Mouse (Mus musculus) retina, postnatal 1 day (tissue): ENCODE results near the gene Fgfr2.

Experiments used
- DNase-seq: peaks from one replicate; pipeline ENCODE4 v3.0.0-alpha.2; 2012

The Fgfr2 gene

DNA sequence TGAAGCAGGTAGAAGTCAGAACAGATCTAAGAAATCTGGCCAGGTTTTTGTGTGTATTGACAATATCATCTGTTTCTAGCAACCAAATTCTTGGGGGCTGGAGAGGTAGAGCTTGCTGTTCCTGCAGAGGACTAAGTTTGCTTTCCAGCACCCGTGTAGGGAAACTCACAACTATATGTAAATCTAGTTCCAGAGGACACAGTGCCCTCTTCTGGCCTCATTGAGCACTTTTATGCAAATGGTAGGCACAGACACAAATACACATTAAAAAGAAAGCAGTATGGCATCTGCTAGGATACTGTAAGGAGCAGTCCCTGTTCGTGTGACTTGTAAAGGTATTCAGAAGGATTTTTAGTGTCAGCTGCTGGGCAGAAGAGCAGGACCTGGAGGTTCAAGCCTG is 240.8 kb downstream of the Fgfr2 start:
- no peak for DNase-seq

DNA sequence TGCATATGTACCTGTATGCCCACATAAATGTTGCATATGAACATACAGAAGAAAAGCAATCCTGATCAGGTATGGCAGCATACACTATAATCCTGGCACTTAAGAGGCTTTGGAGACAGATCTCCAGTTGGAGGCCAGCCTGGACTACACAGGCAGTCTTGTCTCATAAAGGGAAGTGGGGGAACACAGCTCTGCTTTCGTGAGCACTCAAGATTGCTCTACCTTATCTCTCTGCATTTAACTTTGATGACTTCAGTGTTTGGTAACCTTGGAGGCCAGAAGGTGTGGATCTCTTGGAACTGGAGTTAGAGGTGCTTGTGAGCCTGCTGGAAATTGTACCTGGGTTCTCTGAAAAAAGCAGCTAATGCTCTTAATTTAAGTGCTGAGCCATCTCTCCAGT is 242.9 kb downstream of the Fgfr2 start:
- no peak for DNase-seq

- no peak for DNase-seq
Measured at GRCm38 (mm10) chr7:132875391-132876086, 247.6 kb downstream of the Fgfr2 start.

- no peak for DNase-seq
Measured at GRCm38 (mm10) chr7:132873043-132873442, 250.1 kb downstream of the Fgfr2 start.

DNA sequence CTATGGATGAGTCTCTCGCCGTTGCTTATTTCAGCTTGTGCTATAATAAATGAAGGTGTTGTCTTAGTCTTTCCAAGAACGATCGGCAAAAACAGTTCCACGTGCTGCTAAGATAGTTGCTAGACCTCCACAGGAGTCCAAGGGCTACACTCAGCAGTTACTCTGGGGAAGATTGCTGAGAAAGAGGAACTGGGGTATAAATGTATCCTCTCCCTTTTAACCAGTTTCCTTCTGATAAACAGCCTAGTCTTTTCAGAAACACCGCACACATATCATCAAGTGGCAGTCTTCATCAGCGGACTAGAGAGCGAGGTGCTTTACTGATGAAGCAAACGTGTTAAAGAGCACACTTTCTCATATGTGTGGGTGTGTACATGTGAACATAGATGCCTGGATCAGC is 256.8 kb downstream of the Fgfr2 start:
- no peak for DNase-seq

DNA sequence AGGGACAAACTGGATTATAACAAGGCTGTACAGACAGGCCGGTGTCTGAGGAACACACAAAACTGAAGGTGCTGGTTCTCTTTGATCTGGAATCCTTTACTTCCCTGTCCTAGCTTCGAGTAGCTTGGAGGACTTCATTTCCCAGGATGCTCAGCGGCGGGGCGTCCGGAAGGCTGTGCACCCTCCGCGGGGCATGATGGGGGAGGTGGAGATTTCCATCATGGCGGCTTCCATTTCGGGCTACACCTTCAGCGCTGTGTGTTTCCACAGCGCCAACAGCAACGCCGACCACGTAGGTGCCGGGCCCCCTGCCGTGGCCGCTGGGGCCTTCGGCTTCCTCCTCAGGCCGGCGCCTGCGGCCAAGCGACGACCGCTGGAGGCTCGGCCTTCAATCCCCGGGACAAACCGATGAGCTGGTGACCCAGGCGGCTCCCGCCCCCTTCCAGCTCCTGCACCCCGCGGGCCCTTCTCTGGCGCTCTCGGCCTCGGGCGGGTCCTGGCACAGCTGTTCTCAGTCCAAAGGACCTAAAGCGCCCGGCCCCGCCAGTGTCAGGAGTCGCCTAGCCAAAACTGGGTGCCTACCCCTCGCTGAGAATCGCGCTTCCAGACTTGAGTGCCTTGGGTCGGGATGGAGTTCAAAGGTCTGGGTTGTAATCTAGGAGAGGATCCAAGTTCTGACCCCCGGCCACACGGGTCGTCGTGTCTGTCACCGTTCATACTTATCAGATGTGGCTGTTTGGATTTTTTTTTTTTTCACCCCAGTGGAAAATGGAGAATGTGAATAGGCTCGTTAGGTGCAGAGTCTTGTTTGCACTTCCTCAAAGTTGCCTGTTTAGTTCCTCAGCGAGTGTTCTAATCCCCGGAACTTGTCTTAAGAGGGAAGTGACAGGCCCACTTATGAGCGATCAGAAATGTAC is 263.9 kb downstream of the Fgfr2 start, which contains the start of gene Abraxas2:
Abraxas2 (plus strand) TSS at position 184 of the 917 bp plus-strand sequence.
- peak; percentile 94 for DNase-seq

- DNase-seq = no peak
Measured at GRCm38 (mm10) chr7:132858043-132858608, 265.0 kb downstream of the Fgfr2 start.

- DNase-seq = no peak
Measured at GRCm38 (mm10) chr7:132856083-132856482, 267.1 kb downstream of the Fgfr2 start.

DNA sequence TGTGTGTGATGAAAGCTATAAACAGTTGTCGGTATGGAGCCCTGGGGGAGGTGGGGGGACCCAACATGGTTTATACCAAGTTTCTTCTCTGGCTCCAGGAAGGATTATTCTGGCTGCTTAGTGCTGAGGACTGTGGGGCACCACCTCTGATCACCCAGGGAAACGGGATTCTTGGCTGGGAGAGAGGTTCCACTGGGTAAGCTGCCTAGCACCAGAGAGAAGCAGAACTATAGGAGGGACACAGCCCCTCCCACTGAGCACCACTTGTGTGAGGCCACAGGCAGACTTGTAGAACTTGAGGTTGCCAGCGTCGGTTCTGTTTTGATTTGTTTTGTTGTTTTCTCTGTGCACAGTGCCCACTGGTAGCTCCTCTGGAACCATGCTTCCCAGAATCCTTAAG is 269.2 kb downstream of the Fgfr2 start:
- no peak for DNase-seq

DNA sequence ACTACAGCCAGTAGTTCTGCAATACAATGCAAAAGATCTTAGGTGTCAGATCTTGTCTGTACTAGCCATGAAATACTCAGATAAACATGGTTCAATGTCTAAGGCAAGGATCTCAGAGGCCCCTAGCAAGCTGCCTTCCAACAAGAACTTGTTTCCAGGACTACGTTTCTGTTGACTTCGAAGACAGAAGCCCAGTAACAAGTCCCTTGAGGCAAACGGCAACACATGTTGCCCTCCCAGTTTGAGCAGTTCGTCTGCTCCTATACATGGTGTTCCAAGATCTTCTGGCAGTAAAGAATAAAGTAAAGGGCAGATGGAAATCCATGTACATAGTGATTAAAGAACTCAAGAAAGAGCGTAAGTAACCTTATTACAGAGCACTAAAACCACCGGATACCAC is 269.8 kb downstream of the Fgfr2 start:
- no peak for DNase-seq

- peak; percentile 95 for DNase-seq
Measured at GRCm38 (mm10) chr7:132852173-132852844, 270.8 kb downstream of the Fgfr2 start, which contains the start of gene Eef1akmt2. Eef1akmt2 (minus strand) TSS chr7:132852673.

GRCm38 (mm10) chr7:132843152-132843551 is 280.0 kb downstream of the Fgfr2 start:
- no peak for DNase-seq

GRCm38 (mm10) chr7:132842455-132842854 is 280.7 kb downstream of the Fgfr2 start:
- no peak for DNase-seq

- no peak for DNase-seq
Measured at GRCm38 (mm10) chr7:132841287-132841686, 281.9 kb downstream of the Fgfr2 start.

DNA sequence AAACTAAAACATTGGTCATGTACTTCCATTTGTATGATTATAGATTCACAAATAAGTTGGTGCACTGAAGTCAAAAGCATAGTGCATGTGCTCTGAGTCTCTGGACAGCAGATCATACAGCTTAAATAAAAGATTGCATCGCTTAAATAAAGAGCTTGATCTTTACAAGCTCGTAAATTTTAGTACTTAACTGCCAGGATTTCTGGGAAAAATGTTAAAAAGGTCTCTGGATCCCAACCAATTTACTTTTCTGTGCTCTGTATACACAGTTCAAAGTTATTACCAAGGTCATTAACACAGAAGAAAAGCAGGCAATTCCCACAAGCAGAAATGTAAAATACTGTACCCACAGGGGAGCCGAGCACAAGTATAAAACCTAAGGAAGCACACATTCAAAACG is 292.2 kb downstream of the Fgfr2 start:
- no peak for DNase-seq

- no peak for DNase-seq
Measured at GRCm38 (mm10) chr7:132824346-132825022, 298.7 kb downstream of the Fgfr2 start.

DNA sequence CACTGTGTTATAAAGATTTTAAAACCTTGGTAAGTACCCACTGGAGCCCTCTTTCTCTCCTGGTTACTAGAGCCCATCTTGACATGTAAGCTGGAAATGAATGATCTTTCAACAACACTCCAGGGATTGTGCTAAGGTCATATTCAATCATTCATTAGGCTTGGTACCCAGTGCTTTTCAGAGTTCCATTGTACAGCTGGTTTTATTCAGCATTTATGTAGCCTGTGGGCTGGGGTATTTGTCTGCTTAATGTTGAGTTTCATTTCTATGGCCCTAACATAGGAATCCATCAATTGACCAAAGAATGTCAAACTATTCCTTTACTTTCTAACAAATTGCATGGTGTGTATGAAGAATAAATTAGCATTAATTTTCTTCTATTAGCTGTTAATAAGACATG is 299.3 kb downstream of the Fgfr2 start:
- DNase-seq = no peak

DNA sequence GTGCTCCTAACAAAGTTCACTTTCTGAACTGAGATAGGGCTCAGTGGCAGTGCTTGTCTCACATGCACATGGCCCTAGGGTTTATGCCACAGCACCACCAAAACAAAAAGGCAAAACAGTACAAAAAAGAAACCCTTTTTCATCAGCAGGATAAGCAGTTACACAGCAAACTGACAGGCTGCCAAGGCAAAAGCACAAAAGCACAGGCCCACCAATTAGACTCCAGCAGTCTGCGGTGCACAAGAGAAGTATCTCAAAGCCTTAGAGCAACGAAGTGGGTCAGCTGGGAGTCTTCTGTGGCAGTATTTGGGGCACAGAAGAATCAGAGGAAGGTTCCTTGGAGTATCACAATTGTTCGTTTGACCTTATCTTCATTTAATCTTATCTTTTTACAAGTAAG is 302.5 kb downstream of the Fgfr2 start:
- DNase-seq = no peak

GRCm38 (mm10) chr7:132817056-132817455 is 306.1 kb downstream of the Fgfr2 start:
- no peak for DNase-seq

- DNase-seq = no peak
Measured at GRCm38 (mm10) chr7:132816528-132816927, 306.6 kb downstream of the Fgfr2 start.

GRCm38 (mm10) chr7:132815081-132815480 is 308.1 kb downstream of the Fgfr2 start:
- DNase-seq = no peak

- no peak for DNase-seq
Measured at GRCm38 (mm10) chr7:132814089-132814450, 309.1 kb downstream of the Fgfr2 start.
